Mouse (Mus musculus) embryonic facial prominence, embryonic 14.5 days (tissue): ENCODE data around the gene Jazf1. TPM values are rescaled to one million over a fixed set of nuclear protein-coding genes. Genes with fewer than 3 reads are reported as not detected.
A peak's percentile ranks its signal among the peaks of the same experiment; 100 is the strongest.

Experiments used
- ATAC-seq: fragments of 200-750 bp; cut with Nextera tagmentation; 2 replicates; pipeline ENCODE4 v1.8.0; 2017; ENCODE audit warnings: low read depth, moderate number of reproducible peaks, moderate TSS enrichment
- DNase-seq: peaks from one replicate; pipeline ENCODE4 v3.0.0-alpha.2; 2015; ENCODE audit warnings: low spot score
- H3K27ac ChIP-seq: fragments of 300-500 bp; sonication (generic); replicated peaks from 2 replicates; pipeline ENCODE4 v1.5.1; 2014; ENCODE audit warnings: low read depth, mild to moderate bottlenecking, low read length, moderate library complexity
- H3K27me3 ChIP-seq: fragments of 300-500 bp; sonication (generic); replicated peaks from 2 replicates; pipeline ENCODE4 v1.6.1; 2014; ENCODE audit warnings: low read length; ENCODE audit not compliant: control insufficient read depth, insufficient read depth
- H3K36me3 ChIP-seq: fragments of 300-500 bp; sonication (generic); 2 replicates; pipeline ENCODE4 v1.6.1; 2014; ENCODE audit warnings: low read length, mixed read lengths; ENCODE audit not compliant: control insufficient read depth, insufficient read depth
- H3K4me1 ChIP-seq: fragments of 300-500 bp; sonication (generic); 2 replicates; pipeline ENCODE4 v1.6.1; 2014; ENCODE audit warnings: antibody characterized with exemption, low read length; ENCODE audit not compliant: control insufficient read depth, insufficient read depth
- H3K4me2 ChIP-seq: fragments of 300-500 bp; sonication (generic); 2 replicates; pipeline ENCODE4 v1.6.1; 2014; ENCODE audit warnings: low read depth, mild to moderate bottlenecking, low read length, moderate library complexity, mixed read lengths
- H3K4me3 ChIP-seq: fragments of 300-500 bp; sonication (generic); 2 replicates; pipeline ENCODE4 v1.5.1; 2014; ENCODE audit warnings: low read depth, mild to moderate bottlenecking, low read length
- H3K9ac ChIP-seq: fragments of 300-500 bp; sonication (generic); 2 replicates; pipeline ENCODE4 v1.6.1; 2014; ENCODE audit warnings: low read depth, mild to moderate bottlenecking, low read length, moderate library complexity, mixed read lengths
- H3K9me3 ChIP-seq: fragments of 300-500 bp; sonication (generic); 2 replicates; pipeline ENCODE4 v1.6.1; 2016; ENCODE audit warnings: low read length; ENCODE audit not compliant: control insufficient read depth
- WGBS: fragments of 180-500 bp; shearing (Covaris S2); extraction: QIAGEN DNeasy Blood & Tissue Kit; methylation state at CpG from one replicate; pipeline ENCODE4 v1.1.7; 2014; 5-methylcytosine and 5-hydroxymethylcytosine counted together
- polyA plus RNA-seq: library from polyadenylated mRNA; unstranded; fragments of >200 nt; fragmentation: Nextera tagmentation; extraction: Ambion mirVana; gene quantifications from 2 replicates; pipeline ENCODE4 v1.2.1, GENCODE M21; 2014

Jazf1 gene
- polyA plus RNA-seq, 1 experiment from 2014 or later, result 17.2 TPM

DNA sequence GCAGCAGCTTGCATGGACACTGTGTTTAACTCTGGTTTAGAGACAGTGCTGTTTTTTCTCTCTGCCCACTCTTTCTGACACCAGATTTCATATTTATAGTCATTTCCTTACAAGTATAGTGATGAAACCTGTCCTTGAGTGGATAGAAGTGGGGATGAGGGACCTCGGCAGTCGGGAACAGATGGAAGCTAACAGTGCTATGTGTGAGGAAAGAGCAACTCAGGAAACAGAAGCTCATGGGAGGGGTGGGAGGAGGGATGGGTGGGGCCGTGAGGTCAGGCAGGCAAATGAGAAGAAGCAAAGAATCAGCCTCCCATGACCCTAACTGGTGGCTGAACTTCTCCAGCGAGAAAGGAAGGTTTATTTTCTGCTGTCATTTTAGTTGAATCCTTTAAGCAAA, 191.3 kb downstream of the Jazf1 start:
- WGBS, result 29% methylated on average over 4 of the region's 4 CpGs
- H3K36me3 ChIP-seq, result no peaks in the 10 kb centered on the region
- no peak overlapping the region for H3K9ac ChIP-seq
- peaks cover 3% of the 10 kb centered on the region; the same call in 1 of the 2 replicates for H3K4me1 ChIP-seq
- ATAC-seq, result no peak
- H3K27me3 ChIP-seq, result no peaks in the 10 kb centered on the region
- no peak overlapping the region for H3K27ac ChIP-seq
- H3K4me2 ChIP-seq, result no peak overlapping the region
- H3K9me3 ChIP-seq, result peaks cover 7% of the 10 kb centered on the region; the same call in 1 of the 2 replicates
- no peak overlapping the region for H3K4me3 ChIP-seq
- DNase-seq, result no peak

DNA sequence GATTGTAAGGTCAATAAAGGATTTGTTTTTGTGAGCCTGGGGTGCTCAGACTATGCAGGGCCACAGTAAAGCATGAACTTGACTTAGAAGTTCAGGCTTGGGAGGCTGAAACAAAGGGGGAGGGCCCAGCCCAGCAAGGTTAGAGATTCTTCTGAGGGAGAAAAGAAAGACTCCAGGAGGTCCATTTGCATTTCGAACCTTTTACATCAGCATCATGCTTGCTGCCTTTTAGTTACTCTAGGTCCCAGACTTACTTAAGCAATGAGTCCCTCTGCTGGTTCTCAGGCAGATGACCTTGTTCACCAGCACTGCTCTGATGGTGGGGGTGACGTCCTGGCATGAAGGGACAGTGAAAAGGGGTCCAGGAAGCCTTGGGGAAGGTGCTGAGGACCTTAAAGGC, 197.1 kb downstream of the Jazf1 start:
- no peak overlapping the region for H3K9ac ChIP-seq
- H3K4me2 ChIP-seq, result no peak overlapping the region
- H3K4me3 ChIP-seq, result no peak overlapping the region
- no peaks in the 10 kb centered on the region for H3K27me3 ChIP-seq
- WGBS, result 31% methylated on average over 2 of the region's 2 CpGs
- H3K36me3 ChIP-seq, result no peaks in the 10 kb centered on the region
- no peak overlapping the region for H3K27ac ChIP-seq
- no peak for ATAC-seq
- DNase-seq, result no peak
- H3K9me3 ChIP-seq, result no peaks in the 10 kb centered on the region
- H3K4me1 ChIP-seq, result no peaks in the 10 kb centered on the region

DNA sequence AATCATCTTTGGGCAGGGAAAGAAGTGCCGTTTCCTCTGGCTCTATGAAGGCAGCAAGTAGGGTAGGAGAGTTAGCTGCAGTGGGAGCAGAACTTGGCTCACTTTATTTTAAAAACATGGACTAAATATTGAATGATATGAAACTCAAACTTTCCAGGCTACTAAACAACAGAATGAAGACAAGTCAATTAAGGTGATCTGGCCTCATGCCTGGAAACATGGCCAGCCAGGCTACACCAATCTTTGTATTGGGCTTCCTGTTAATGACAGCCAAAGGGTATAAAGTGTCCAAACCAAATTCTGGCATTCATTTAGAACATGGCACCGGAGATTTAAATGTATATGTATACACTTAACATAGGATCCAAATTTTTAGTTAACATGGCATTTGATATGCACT, 199.2 kb downstream of the Jazf1 start:
- peaks cover 5% of the 10 kb centered on the region; the same call in 1 of the 2 replicates for H3K4me1 ChIP-seq
- no peak overlapping the region for H3K4me3 ChIP-seq
- no peaks in the 10 kb centered on the region for H3K9me3 ChIP-seq
- no peak overlapping the region for H3K4me2 ChIP-seq
- no peaks in the 10 kb centered on the region for H3K36me3 ChIP-seq
- WGBS, result 44% methylated on average over 2 of the region's 2 CpGs
- ATAC-seq (no peak), DNase-seq (no peak)
- H3K9ac ChIP-seq, result no peak overlapping the region
- no peaks in the 10 kb centered on the region for H3K27me3 ChIP-seq
- H3K27ac ChIP-seq, result no peak overlapping the region

DNA sequence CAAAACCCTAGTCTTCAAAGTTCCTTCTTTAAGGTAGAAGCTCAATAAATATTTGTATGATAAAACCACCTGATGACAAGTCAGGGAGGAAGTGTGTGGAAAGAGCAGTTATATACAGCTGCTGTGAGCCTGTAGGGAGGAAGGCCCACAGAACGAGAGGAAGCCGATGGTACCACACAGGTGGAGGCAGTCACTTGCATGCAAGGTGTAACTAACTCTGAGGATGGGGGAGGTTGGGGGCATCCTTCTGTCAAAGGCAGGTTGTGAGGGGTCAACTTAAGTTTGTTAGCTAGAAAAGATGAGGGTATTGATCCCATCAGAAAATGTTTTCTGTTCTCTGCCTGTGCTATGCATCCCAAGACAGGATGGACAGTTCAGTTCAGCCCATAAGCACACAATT, 200.1 kb downstream of the Jazf1 start:
- WGBS, result 65% methylated on average over 2 of the region's 2 CpGs
- H3K9me3 ChIP-seq, result no peaks in the 10 kb centered on the region
- H3K4me3 ChIP-seq, result no peak overlapping the region
- DNase-seq (no peak), ATAC-seq (no peak)
- H3K4me1 ChIP-seq, result peaks cover 14% of the 10 kb centered on the region
- no peaks in the 10 kb centered on the region for H3K27me3 ChIP-seq
- H3K36me3 ChIP-seq, result no peaks in the 10 kb centered on the region
- H3K27ac ChIP-seq, result no peak overlapping the region
- no peak overlapping the region for H3K4me2 ChIP-seq
- H3K9ac ChIP-seq, result no peak overlapping the region

DNA sequence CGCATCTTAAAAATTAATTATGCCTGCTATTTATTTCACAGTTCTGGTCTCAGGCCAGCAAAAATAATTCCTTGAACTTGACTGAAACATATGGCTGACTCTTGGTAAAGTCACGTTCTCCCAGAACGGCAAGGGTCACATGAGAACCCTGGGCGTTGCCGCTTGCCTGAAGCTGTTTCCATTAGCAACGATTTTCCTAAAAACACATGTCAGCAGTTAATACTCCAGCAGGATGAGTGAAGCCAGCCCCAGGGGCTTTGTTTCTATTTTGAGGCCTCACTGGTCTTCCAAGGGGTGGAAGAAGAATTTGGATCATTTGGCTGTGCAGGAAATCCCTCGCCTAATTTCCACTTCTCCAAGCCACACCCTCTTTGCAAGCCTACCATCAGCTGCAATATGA, 206.5 kb downstream of the Jazf1 start:
- H3K27me3 ChIP-seq, result no peaks in the 10 kb centered on the region
- peak overlapping the region; percentile 83; the same call in 1 of the 2 replicates for H3K27ac ChIP-seq
- WGBS, result 9% methylated on average over 7 of the region's 7 CpGs
- H3K9ac ChIP-seq, result no peak overlapping the region
- ATAC-seq (peak; percentile 75), DNase-seq (peak; percentile 96)
- H3K36me3 ChIP-seq, result no peaks in the 10 kb centered on the region
- H3K4me1 ChIP-seq, result peaks cover 54% of the 10 kb centered on the region
- H3K9me3 ChIP-seq, result no peaks in the 10 kb centered on the region
- no peak overlapping the region for H3K4me3 ChIP-seq
- H3K4me2 ChIP-seq, result no peak overlapping the region

DNA sequence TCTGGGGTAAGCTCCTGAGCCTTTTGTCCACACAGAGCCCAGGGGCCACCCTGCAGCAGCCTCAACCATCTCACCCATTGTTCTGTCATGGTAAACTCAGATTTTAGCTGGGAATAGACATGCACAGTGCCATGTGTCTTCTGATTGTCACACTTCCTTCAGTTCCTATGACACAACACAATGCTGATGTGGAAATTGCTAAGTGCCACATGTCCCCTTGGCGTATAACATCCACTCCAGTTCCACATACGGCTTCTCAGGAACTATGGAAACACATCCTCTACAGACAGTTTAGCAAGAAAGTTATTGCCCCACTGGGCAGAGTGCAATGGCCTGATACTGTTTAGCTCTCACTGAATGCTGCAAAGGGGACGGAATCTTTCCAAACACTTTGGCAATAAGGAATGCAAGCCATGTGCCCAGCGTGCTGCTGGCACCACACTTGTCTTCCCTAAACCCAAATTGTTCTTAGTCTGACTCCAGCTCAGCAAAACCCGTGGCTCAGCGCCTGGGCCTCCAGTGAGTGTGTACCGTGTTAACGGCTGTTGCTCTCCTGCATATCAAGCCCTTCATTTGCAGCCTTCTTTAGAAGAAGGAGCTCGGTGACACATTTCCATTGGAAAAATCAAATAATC, 207.1 kb downstream of the Jazf1 start:
- Histone ChIP-seq H3K27ac (peak overlapping the region; percentile 83), H3K9ac (no peak overlapping the region), H3K4me3 (no peak overlapping the region), H3K4me2 (no peak overlapping the region), H3K36me3 (no peaks in the 10 kb centered on the region), H3K9me3 (no peaks in the 10 kb centered on the region), H3K27me3 (no peaks in the 10 kb centered on the region), H3K4me1 (peaks cover 57% of the 10 kb centered on the region)
- 52% methylated on average over 9 of the region's 9 CpGs for WGBS
- DNase-seq (peak; percentile 82), ATAC-seq (no peak; the same call in 1 of the 2 replicates)

DNA sequence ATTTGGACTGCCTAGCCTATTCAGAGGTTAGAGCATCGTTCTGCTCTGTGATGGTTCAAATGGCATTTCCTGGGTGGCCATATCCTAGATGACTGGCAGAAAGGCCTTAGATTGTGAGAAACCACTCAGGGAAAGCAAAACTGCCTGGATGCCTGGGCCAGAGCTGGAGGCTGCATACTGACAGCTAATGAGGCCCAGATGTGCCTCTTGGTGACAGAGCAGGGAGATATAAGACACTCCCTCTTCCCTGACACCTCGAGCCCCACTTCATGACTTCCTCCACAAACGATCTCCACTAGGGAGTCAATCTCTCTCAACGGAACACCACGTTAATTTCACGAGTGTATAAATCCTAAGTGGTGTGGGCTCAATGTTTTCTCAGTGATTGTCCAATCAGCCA, 207.7 kb downstream of the Jazf1 start:
- Histone ChIP-seq H3K27ac (peak overlapping the region; percentile 83), H3K4me1 (peaks cover 57% of the 10 kb centered on the region)
- ATAC-seq, result no peak

DNA sequence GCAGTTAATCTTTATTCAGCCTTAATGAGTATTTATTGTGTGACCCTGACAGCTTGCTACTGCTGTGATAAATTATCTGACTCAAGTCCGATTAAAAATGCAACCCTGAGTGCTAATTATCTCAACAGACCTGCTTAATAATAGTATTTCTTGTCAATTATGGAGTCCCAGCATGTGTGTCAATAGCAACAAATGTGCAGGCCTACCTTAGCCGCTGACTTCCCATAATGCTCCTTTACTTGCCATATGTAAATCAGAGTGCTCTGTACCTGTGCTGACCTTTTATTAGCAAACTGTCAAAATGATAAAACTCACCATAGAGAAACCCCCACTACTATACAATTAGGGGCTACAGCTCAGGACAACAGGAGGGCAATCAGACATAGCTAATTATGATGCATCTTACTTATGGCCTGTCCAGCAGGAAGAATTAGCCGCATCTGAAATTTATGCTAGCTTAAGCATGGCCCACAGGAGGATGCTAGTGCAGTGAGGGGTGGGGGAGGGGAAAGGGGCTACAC, 209.5 kb downstream of the Jazf1 start:
- Histone ChIP-seq H3K9me3 (no peaks in the 10 kb centered on the region), H3K4me2 (no peak overlapping the region), H3K4me1 (peaks cover 55% of the 10 kb centered on the region), H3K36me3 (no peaks in the 10 kb centered on the region), H3K27me3 (no peaks in the 10 kb centered on the region), H3K4me3 (no peak overlapping the region), H3K9ac (no peak overlapping the region), H3K27ac (no peak overlapping the region)
- ATAC-seq (no peak), DNase-seq (no peak)
- 72% methylated on average over 3 of the region's 3 CpGs for WGBS

More for the DNA sequence above, 207.7 kb downstream of the Jazf1 start:
- Histone ChIP-seq H3K9me3 (no peaks in the 10 kb centered on the region), H3K36me3 (no peaks in the 10 kb centered on the region), H3K4me3 (no peak overlapping the region), H3K27me3 (no peaks in the 10 kb centered on the region), H3K4me2 (no peak overlapping the region), H3K9ac (no peak overlapping the region)
- DNase-seq, result peak; percentile 80
- 15% methylated on average over 6 of the region's 6 CpGs for WGBS
